Mouse (Mus musculus) CH12.LX (cell line): ENCODE results near the gene Mtmr10. TPM values are rescaled to one million over a fixed set of nuclear protein-coding genes. Genes with fewer than 3 reads are reported as not detected.

Experiments
- DNase-seq: peaks from one replicate; pipeline ENCODE4 v3.0.0-alpha.2; 2013; ENCODE audit errors: extremely low read depth
- H3K27ac ChIP-seq: 2 replicates; pipeline ENCODE4 v1.5.1; 2012; ENCODE audit warnings: low read depth, mild to moderate bottlenecking, control low read depth, moderate library complexity; ENCODE audit not compliant: insufficient read depth
- H3K27me3 ChIP-seq: replicated peaks from 2 replicates; pipeline ENCODE3; 2012; ENCODE audit warnings: inconsistent platforms
- H3K36me3 ChIP-seq, 2 experiments: replicated peaks in 1 of 2; 2 replicates each; pipeline versions ENCODE3 to v1.6.1; 2012; ENCODE audit warnings: inconsistent platforms in 1 of 2, low read length in 1 of 2, mild to moderate bottlenecking in 1 of 2, mixed read lengths in 1 of 2, moderate library complexity in 1 of 2; ENCODE audit not compliant: control insufficient read depth in 1 of 2, insufficient read depth in 1 of 2
- H3K4me1 ChIP-seq, 2 experiments: 2 replicates each; pipeline ENCODE4 v1.6.1; 2012; ENCODE audit warnings: inconsistent platforms in 1 of 2, moderate library complexity in 1 of 2; ENCODE audit not compliant: insufficient read depth in 2 of 2, control insufficient read depth in 1 of 2
- H3K4me2 ChIP-seq: 2 replicates; pipeline ENCODE4 v1.6.1; 2012; ENCODE audit warnings: low read depth, mild to moderate bottlenecking, control low read depth; ENCODE audit not compliant: poor library complexity, insufficient read depth, severe bottlenecking
- H3K4me3 ChIP-seq, 3 experiments: fragments of 150-350 bp in 1 of 3; sonication (generic) in 1 of 3; replicated peaks in 1 of 3; 2 replicates each; pipeline versions ENCODE3 to v1.5.1; 2011 to 2012; ENCODE audit warnings: low read depth in 2 of 3, low read length in 2 of 3, mild to moderate bottlenecking in 2 of 3, moderate library complexity in 2 of 3, control low read depth in 1 of 3, improper control_type of control experiment in 1 of 3, inconsistent platforms in 1 of 3, mixed read lengths in 1 of 3; ENCODE audit not compliant: poor library complexity in 1 of 3
- H3K79me2 ChIP-seq: replicated peaks from 2 replicates; pipeline ENCODE4 v1.6.1; 2012; ENCODE audit warnings: mild to moderate bottlenecking, moderate library complexity; ENCODE audit not compliant: control insufficient read depth, poor library complexity, insufficient read depth, severe bottlenecking; ENCODE audit errors: extremely low read depth
- H3K9ac ChIP-seq: 2 replicates; pipeline ENCODE4 v1.6.1; 2012; ENCODE audit warnings: low read depth, mild to moderate bottlenecking, control low read depth, moderate library complexity; ENCODE audit not compliant: insufficient read depth
- H3K9me3 ChIP-seq: replicated peaks from 2 replicates; pipeline ENCODE3; 2012; ENCODE audit warnings: low read length, inconsistent platforms, mixed read lengths
- CHD1 ChIP-seq: IDR thresholded peaks from 2 replicates; pipeline ENCODE4 v1.6.1; 2012; ENCODE audit warnings: low read depth, low read length, improper control_type of control experiment, inconsistent platforms
- CHD2 ChIP-seq: IDR thresholded peaks from 2 replicates; pipeline ENCODE4 v1.6.1; 2011; ENCODE audit warnings: low read length, improper control_type of control experiment
- E2F4 ChIP-seq: IDR thresholded peaks from 2 replicates; pipeline ENCODE4 v1.6.1; 2011; ENCODE audit warnings: low read depth, low read length, improper control_type of control experiment; ENCODE audit not compliant: insufficient replicate concordance
- ELF1 ChIP-seq: IDR thresholded peaks from 2 replicates; pipeline ENCODE4 v1.6.1; 2014; ENCODE audit warnings: low read depth, mild to moderate bottlenecking, inconsistent platforms, low read length, improper control_type of control experiment
- EP300 ChIP-seq: IDR thresholded peaks from 2 replicates; pipeline ENCODE4 v1.6.1; 2011; ENCODE audit warnings: low read length, improper control_type of control experiment
- ETS1 ChIP-seq: conservative IDR thresholded peaks from 2 replicates; pipeline ENCODE4 v1.6.1; 2012; ENCODE audit warnings: low read depth, mild to moderate bottlenecking, inconsistent platforms, low read length, improper control_type of control experiment, moderate library complexity
- GABPA ChIP-seq: IDR thresholded peaks from 2 replicates; pipeline ENCODE4 v1.6.1; 2012; ENCODE audit warnings: low read depth, low read length, improper control_type of control experiment, inconsistent platforms; ENCODE audit not compliant: insufficient replicate concordance
- HCFC1 ChIP-seq: IDR thresholded peaks from 2 replicates; pipeline ENCODE4 v1.6.1; 2012; ENCODE audit warnings: low read depth, mild to moderate bottlenecking, inconsistent platforms, low read length, improper control_type of control experiment
- IRF4 ChIP-seq: IDR thresholded peaks from 2 replicates; pipeline ENCODE4 v1.6.1; 2014; ENCODE audit warnings: low read depth, mild to moderate bottlenecking, inconsistent platforms, low read length, improper control_type of control experiment
- JUN ChIP-seq: IDR thresholded peaks from 2 replicates; pipeline ENCODE4 v1.6.1; 2011; ENCODE audit warnings: low read depth, mild to moderate bottlenecking, low read length, improper control_type of control experiment, moderate library complexity; ENCODE audit not compliant: insufficient read depth
- KAT2A ChIP-seq: IDR thresholded peaks from 2 replicates; pipeline ENCODE4 v1.6.1; 2012; ENCODE audit warnings: low read length, improper control_type of control experiment, inconsistent platforms; ENCODE audit not compliant: insufficient replicate concordance
- MAX ChIP-seq: IDR thresholded peaks from 2 replicates; pipeline ENCODE4 v1.6.1; 2011; ENCODE audit warnings: low read length, improper control_type of control experiment
- MEF2A ChIP-seq: IDR thresholded peaks from 2 replicates; pipeline ENCODE4 v1.6.1; 2014; ENCODE audit warnings: low read depth, mild to moderate bottlenecking, inconsistent platforms, low read length, improper control_type of control experiment, borderline replicate concordance
- MXI1 ChIP-seq: IDR thresholded peaks from 2 replicates; pipeline ENCODE4 v1.6.1; 2011; ENCODE audit warnings: mild to moderate bottlenecking, low read depth, low read length, improper control_type of control experiment
- MYC ChIP-seq: IDR thresholded peaks from 2 replicates; pipeline ENCODE4 v1.6.1; 2011; ENCODE audit warnings: low read depth, mild to moderate bottlenecking, improper control_type of control experiment, low read length
- NRF1 ChIP-seq: IDR thresholded peaks from 2 replicates; pipeline ENCODE4 v1.6.1; 2014; ENCODE audit warnings: low read depth, mild to moderate bottlenecking, inconsistent platforms, low read length, improper control_type of control experiment, moderate library complexity
- POLR2A ChIP-seq: IDR thresholded peaks from 2 replicates; pipeline ENCODE4 v1.6.1; 2011; ENCODE audit warnings: low read depth, mild to moderate bottlenecking, improper control_type of control experiment, low read length
- POLR2AphosphoS2 ChIP-seq: IDR thresholded peaks from 2 replicates; pipeline ENCODE4 v1.6.1; 2011; ENCODE audit warnings: low read depth, low read length, improper control_type of control experiment
- RAD21 ChIP-seq: IDR thresholded peaks from 2 replicates; pipeline ENCODE4 v1.6.1; 2011; ENCODE audit warnings: low read depth, mild to moderate bottlenecking, low read length, improper control_type of control experiment, moderate library complexity
- SIN3A ChIP-seq: IDR thresholded peaks from 2 replicates; pipeline ENCODE4 v1.6.1; 2012; ENCODE audit warnings: low read length, improper control_type of control experiment, inconsistent platforms
- SMC3 ChIP-seq: IDR thresholded peaks from 2 replicates; pipeline ENCODE4 v1.6.1; 2011; ENCODE audit warnings: low read depth, low read length, improper control_type of control experiment
- TCF12 ChIP-seq: IDR thresholded peaks from 2 replicates; pipeline ENCODE4 v1.6.1; 2014; ENCODE audit warnings: low read depth, mild to moderate bottlenecking, inconsistent platforms, low read length, improper control_type of control experiment
- UBTF ChIP-seq: IDR thresholded peaks from 2 replicates; pipeline ENCODE4 v1.6.1; 2012; ENCODE audit warnings: low read depth, mild to moderate bottlenecking, inconsistent platforms, low read length, improper control_type of control experiment, moderate library complexity
- USF1 ChIP-seq: IDR thresholded peaks from 2 replicates; pipeline ENCODE4 v1.6.1; 2014; ENCODE audit warnings: low read depth, mild to moderate bottlenecking, inconsistent platforms, low read length, improper control_type of control experiment
- USF2 ChIP-seq: conservative IDR thresholded peaks from 2 replicates; pipeline ENCODE4 v1.6.1; 2011; ENCODE audit warnings: low read depth, low read length, improper control_type of control experiment
- ZC3H11A ChIP-seq: IDR thresholded peaks from 2 replicates; pipeline ENCODE4 v1.6.1; 2012; ENCODE audit warnings: low read depth, mild to moderate bottlenecking, inconsistent platforms, low read length, improper control_type of control experiment
- ZNF384 ChIP-seq: IDR thresholded peaks from 2 replicates; pipeline ENCODE4 v1.6.1; 2012; ENCODE audit warnings: low read depth, low read length, improper control_type of control experiment, inconsistent platforms
- dilution Hi-C: fragments of 300-500 bp; cut with MboI; formaldehyde crosslinking; loops from 2 replicates; pipeline ENCODE4 v1.14.3; 2020; ENCODE audit warnings: low sequenced_read_pairs; ENCODE audit not compliant: extremely low pct_unique_long_range_greater_than_20kb, extremely low pct_ligation_motif_present
- in situ Hi-C: fragments of 300-500 bp; cut with MboI; formaldehyde crosslinking; loops from 3 replicates; pipeline ENCODE4 v1.14.3; 2019; ENCODE audit warnings: low sequenced_read_pairs, low pct_ligation_motif_present, low pct_unique_long_range_greater_than_20kb, mixed read lengths
- polyA plus RNA-seq: library from polyadenylated mRNA; unstranded; fragments of >175 nt; gene quantifications from 2 replicates; pipeline ENCODE4 v1.2.1, GENCODE M21; 2012; ENCODE audit warnings: low read depth; ENCODE audit not compliant: insufficient read length
- total RNA-seq, 2 experiments: library from RNA; depleted of rRNA; stranded (reverse); fragments of 300-350 nt in 1 of 2; fragments of >200 nt in 1 of 2; gene quantifications; 2 replicates each; pipeline ENCODE4 v1.2.3; 2012 to 2014

Mtmr10 gene
- total and polyA plus RNA-seq, 3 experiments: 1.8 to 2.1 (median 2.0) TPM

DNA sequence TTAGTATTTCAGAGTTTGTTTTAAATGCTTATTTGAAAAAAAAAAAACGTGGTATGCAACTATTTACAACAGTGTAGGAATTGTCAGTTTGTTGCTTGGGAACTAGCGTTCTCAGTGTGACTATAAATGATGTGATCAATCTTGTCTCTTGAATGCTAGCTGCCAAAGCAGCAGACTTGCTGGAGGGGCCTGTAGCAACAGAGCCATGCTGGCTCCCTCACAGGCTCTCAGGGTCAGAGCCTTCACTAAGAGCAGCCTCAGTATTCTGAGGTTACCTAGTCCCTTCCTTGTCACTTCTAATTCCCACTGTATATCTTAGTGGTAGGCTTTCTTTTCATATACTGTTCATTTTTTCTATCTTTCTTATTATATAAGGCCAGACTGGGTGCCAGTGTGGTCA, 23.3 kb downstream of the Mtmr10 start:
- no peak for DNase-seq
- dilution Hi-C loops (no loop called here), in situ Hi-C loops (no loop called here)
- H3K4me3 ChIP-seq: no peak overlapping the region
- no peak overlapping the region for H3K9ac ChIP-seq
- no peaks in the 10 kb centered on the region for H3K9me3 ChIP-seq
- peaks cover 0 to 8% of the 10 kb centered on the region in 2 experiments; a peak in 2 of 4 replicates for H3K4me1 ChIP-seq
- H3K4me2 ChIP-seq: no peak overlapping the region
- no peaks in the 10 kb centered on the region for H3K79me2 ChIP-seq
- H3K36me3 ChIP-seq: peaks cover 7 to 13% of the 10 kb centered on the region in 2 experiments
- TF ChIP-seq POLR2AphosphoS2: no peak
- TF ChIP-seq CHD1: no peak
- no peak for TF ChIP-seq GABPA
- no peak overlapping the region for H3K27ac ChIP-seq
- H3K27me3 ChIP-seq: no peaks in the 10 kb centered on the region

DNA sequence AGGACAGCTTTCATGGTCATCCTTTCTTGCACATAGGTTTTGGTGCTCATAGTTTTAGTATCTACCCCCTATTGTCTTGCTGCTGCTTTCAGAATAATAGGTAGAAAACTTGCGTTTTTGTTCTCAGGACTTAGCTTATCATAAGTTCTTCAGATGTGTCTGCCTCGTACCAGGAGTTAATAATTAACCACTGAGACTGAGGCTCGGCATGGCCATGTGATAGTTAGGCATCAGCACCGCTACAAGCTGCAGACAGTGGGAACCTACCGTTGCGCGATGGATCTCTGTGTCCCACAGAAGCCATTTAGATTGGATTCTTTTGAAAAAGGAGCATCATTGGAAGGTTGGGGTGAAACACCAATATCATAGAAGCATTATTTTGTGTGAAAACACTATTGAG, 25.4 kb downstream of the Mtmr10 start:
- H3K27ac ChIP-seq: no peak overlapping the region
- peaks cover 0 to 8% of the 10 kb centered on the region in 2 experiments; a peak in 2 of 4 replicates for H3K4me1 ChIP-seq
- H3K4me2 ChIP-seq: no peak overlapping the region
- TF ChIP-seq SIN3A (no peak), MAX (no peak), RAD21 (no peak), UBTF (no peak), CHD1 (no peak), E2F4 (no peak), JUN (no peak), IRF4 (no peak), POLR2A (no peak), NRF1 (no peak), CHD2 (no peak), ZC3H11A (no peak), MXI1 (no peak), MYC (no peak)
- no peaks in the 10 kb centered on the region for H3K79me2 ChIP-seq
- no peaks in the 10 kb centered on the region for H3K9me3 ChIP-seq
- no peak overlapping the region for H3K9ac ChIP-seq
- dilution Hi-C loops (no loop called here), in situ Hi-C loops (no loop called here)
- H3K4me3 ChIP-seq: no peak overlapping the region
- H3K36me3 ChIP-seq: peaks cover 15 to 23% of the 10 kb centered on the region in 2 experiments
- DNase-seq: no peak
- no peaks in the 10 kb centered on the region for H3K27me3 ChIP-seq

DNA sequence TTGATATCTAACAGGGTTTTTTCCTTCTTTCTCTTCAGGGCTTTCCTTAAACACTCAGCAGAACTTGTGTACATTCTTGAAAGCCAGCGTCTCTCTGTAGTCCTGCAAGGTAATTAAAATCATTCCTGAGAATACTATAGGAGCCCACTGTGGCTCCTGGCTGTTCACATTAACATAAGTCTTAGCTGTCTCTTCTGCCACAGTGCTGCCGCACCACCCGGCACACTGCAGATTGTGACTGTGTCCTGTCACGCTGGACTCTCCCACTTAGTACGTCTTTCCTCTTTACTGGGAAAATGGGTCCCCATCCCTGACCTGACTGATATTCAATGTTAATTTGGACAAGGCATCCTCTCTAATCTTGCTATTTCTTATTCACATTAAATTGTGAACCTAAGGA, 33.7 kb downstream of the Mtmr10 start:
- no peak overlapping the region for H3K9ac ChIP-seq
- no peaks in the 10 kb centered on the region for H3K9me3 ChIP-seq
- H3K27ac ChIP-seq: no peak overlapping the region
- dilution Hi-C loops: no loop called here
- H3K36me3 ChIP-seq: peaks cover 19 to 36% of the 10 kb centered on the region in 2 experiments
- H3K4me1 ChIP-seq: peaks cover 0 to 4% of the 10 kb centered on the region in 2 experiments; a peak in 1 of 4 replicates
- H3K4me2 ChIP-seq: no peak overlapping the region
- no peaks in the 10 kb centered on the region for H3K27me3 ChIP-seq
- DNase-seq: no peak
- no peak overlapping the region for H3K4me3 ChIP-seq
- in situ Hi-C loops: no loop called here
- no peaks in the 10 kb centered on the region for H3K79me2 ChIP-seq
- no peak for TF ChIP-seq E2F4
- TF ChIP-seq MXI1: no peak
- TF ChIP-seq IRF4: no peak
- no peak for TF ChIP-seq USF2
- TF ChIP-seq KAT2A: no peak
- TF ChIP-seq UBTF: no peak
- TF ChIP-seq ETS1: no peak
- TF ChIP-seq NRF1: no peak
- no peak for TF ChIP-seq TCF12
- TF ChIP-seq POLR2AphosphoS2: no peak
- TF ChIP-seq ELF1: no peak
- no peak for TF ChIP-seq USF1
- TF ChIP-seq CHD2: no peak
- no peak for TF ChIP-seq EP300
- no peak for TF ChIP-seq ZNF384
- TF ChIP-seq HCFC1: no peak
- no peak for TF ChIP-seq SMC3
- TF ChIP-seq MYC: no peak
- TF ChIP-seq MEF2A: no peak
